Mouse (Mus musculus): ENCODE measurements around the gene Tcf21. TPM values are rescaled to one million over a fixed set of nuclear protein-coding genes. Genes with fewer than 3 reads are reported as not detected.
A peak's percentile ranks its signal among the peaks of the same experiment; 100 is the strongest.

Gene Tcf21
- polyA plus RNA-seq (2015; fragmentation: Nextera tagmentation; extraction: Ambion mirVana) = 0.25 and 0.37 TPM in 2 replicates

- no peak within 1 kb of the TSS for H3K27ac ChIP-seq
- H3K4me3 ChIP-seq = no peak within 1 kb of the TSS
- H3K9me3 ChIP-seq (replicated peaks) = no peaks in the 10 kb centered on the region
- peaks cover 6% of the 10 kb centered on the region; the same call in 1 of the 2 replicates for H3K4me1 ChIP-seq
- peaks cover 95% of the 10 kb centered on the region for H3K27me3 ChIP-seq
- WGBS = under 1% methylated on average over 20 of the region's 20 CpGs
- no peak for ATAC-seq
- H3K36me3 ChIP-seq (ENCODE audit: poor library complexity, severe bottlenecking) = no peaks in the 10 kb centered on the region
- no peak within 1 kb of the TSS for H3K9ac ChIP-seq
- H3K4me2 ChIP-seq = 0 out of 2 replicates have a peak within 1 kb of the TSS, but pooled peaks have one; percentile 7
These were observed at the start of gene Tcf21 for GRCm38 (mm10) chr10:22819871-22820590. Gene Tcf21, minus strand, starts transcription at chr10:22820174.

DNA sequence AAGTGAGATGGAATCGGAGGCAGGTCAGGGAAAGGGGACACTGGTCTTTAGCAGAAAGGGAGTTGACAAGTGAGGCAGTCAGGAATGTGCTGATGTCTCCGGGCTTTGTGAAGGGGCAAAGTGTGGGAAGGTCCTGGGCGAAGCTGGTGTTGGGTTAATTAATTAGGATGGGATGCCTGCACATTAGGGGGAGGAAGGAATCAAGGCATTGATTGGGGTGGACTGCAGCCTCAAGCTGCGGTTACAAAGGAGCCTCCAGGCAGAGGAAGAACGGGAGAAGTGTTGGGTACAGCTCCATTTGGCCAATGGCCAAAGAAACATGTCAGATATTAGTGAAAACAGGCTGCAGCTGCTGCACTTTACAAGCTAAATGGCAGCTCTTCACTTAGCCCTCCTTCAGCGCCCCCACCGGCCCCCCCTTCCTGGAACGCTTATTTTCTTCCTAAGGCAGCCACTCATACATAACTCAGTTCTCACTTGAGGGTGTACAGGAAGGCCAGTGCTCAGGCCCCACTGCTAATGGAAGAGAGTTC, 48.5 kb upstream of the Tcf21 start:
- H3K9me3 ChIP-seq (replicated peaks) = no peaks in the 10 kb centered on the region
- no peak overlapping the region for H3K4me2 ChIP-seq
- H3K4me3 ChIP-seq = no peak overlapping the region
- WGBS = 13% methylated on average over 8 of the region's 8 CpGs
- H3K27ac ChIP-seq = no peak overlapping the region
- peaks cover 9% of the 10 kb centered on the region for H3K4me1 ChIP-seq
- peak; percentile 89 for ATAC-seq
- H3K9ac ChIP-seq = no peak overlapping the region
- H3K27me3 ChIP-seq = no peaks in the 10 kb centered on the region
- no peaks in the 10 kb centered on the region for H3K36me3 ChIP-seq (ENCODE audit: poor library complexity, severe bottlenecking)

DNA sequence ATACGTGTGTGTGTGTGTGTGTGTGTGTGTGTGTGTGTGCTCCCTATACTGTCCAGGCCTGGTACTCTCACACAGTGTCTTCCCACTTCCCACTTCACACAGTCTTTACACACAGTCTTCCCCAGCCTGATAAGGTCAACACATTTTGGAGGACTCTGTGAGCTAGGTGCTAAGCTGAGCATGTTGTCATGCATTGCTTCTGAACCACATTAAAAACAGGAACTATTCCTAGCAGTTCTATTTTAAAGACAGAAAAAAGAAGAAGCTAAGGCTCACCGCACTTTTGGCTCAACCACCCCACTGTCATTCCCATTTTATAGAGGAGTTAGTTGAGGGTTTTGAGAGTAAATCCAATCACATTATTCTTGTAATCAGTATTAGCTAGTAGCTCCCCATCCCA, 47.2 kb upstream of the Tcf21 start:
- Histone ChIP-seq H3K9me3 (replicated peaks) (no peaks in the 10 kb centered on the region), H3K4me1 (peaks cover 9% of the 10 kb centered on the region), H3K27me3 (no peaks in the 10 kb centered on the region), H3K4me2 (no peak overlapping the region), H3K36me3 (ENCODE audit: poor library complexity, severe bottlenecking) (no peaks in the 10 kb centered on the region), H3K9ac (no peak overlapping the region), H3K27ac (no peak overlapping the region), H3K4me3 (no peak overlapping the region)
- ATAC-seq = no peak
- WGBS = 92% methylated on average over 2 of the region's 2 CpGs

GRCm38 (mm10) chr10:22858111-22858510, 38.1 kb upstream of the Tcf21 start:
- no peaks in the 10 kb centered on the region for H3K4me1 ChIP-seq
- H3K9ac ChIP-seq = no peak overlapping the region
- H3K27ac ChIP-seq = no peak overlapping the region
- H3K9me3 ChIP-seq (replicated peaks) = no peaks in the 10 kb centered on the region
- H3K4me2 ChIP-seq = no peak overlapping the region
- H3K36me3 ChIP-seq (ENCODE audit: poor library complexity, severe bottlenecking) = no peaks in the 10 kb centered on the region
- 31% methylated on average over 9 of the region's 9 CpGs for WGBS
- H3K4me3 ChIP-seq = no peak overlapping the region
- H3K27me3 ChIP-seq = no peaks in the 10 kb centered on the region
- ATAC-seq = no peak

DNA sequence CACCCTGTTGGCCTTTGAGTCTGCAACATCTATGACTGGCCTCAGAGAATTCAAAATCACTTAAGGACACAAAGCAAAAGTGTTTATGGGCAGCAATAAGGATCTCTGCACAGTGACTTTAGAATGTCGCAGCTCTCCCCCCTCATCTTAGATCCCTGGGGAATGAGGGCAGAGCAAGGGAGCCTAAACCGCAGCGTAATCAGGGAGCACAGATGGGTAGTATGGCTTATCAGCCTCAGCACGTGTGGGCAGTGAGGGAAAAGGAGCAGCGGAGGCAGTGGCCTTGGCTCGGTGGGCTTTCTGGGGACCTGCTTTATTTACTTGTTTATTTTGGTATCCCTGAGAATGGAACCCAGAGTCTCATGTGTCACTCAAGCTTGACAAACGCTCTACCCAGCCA, 34.4 kb upstream of the Tcf21 start:
- H3K9me3 ChIP-seq (replicated peaks) = no peaks in the 10 kb centered on the region
- no peaks in the 10 kb centered on the region for H3K4me1 ChIP-seq
- 52% methylated on average over 7 of the region's 7 CpGs for WGBS
- H3K4me2 ChIP-seq = no peak overlapping the region
- H3K36me3 ChIP-seq (ENCODE audit: poor library complexity, severe bottlenecking) = no peaks in the 10 kb centered on the region
- no peaks in the 10 kb centered on the region for H3K27me3 ChIP-seq
- H3K9ac ChIP-seq = no peak overlapping the region
- H3K4me3 ChIP-seq = no peak overlapping the region
- ATAC-seq = no peak
- no peak overlapping the region for H3K27ac ChIP-seq

- no peaks in the 10 kb centered on the region for H3K36me3 ChIP-seq (ENCODE audit: poor library complexity, severe bottlenecking)
- WGBS = 3% methylated on average over 3 of the region's 3 CpGs
- H3K4me2 ChIP-seq = no peak overlapping the region
- H3K27me3 ChIP-seq = peaks cover 75% of the 10 kb centered on the region
- H3K9me3 ChIP-seq (replicated peaks) = no peaks in the 10 kb centered on the region
- ATAC-seq = no peak
- H3K4me1 ChIP-seq = no peaks in the 10 kb centered on the region
- H3K9ac ChIP-seq = no peak overlapping the region
- no peak overlapping the region for H3K4me3 ChIP-seq
- H3K27ac ChIP-seq = no peak overlapping the region
These were observed 25.4 kb upstream of the Tcf21 start for GRCm38 (mm10) chr10:22845351-22845750.

GRCm38 (mm10) chr10:22844731-22845130, 24.8 kb upstream of the Tcf21 start:
- 4% methylated on average over 10 of the region's 10 CpGs for WGBS
- no peak for ATAC-seq

GRCm38 (mm10) chr10:22843440-22844361, 23.7 kb upstream of the Tcf21 start:
- peaks cover 82% of the 10 kb centered on the region for H3K27me3 ChIP-seq
- H3K9me3 ChIP-seq (replicated peaks) = no peaks in the 10 kb centered on the region
- under 1% methylated on average over 26 of the region's 26 CpGs for WGBS
- H3K9ac ChIP-seq = no peak overlapping the region
- H3K36me3 ChIP-seq (ENCODE audit: poor library complexity, severe bottlenecking) = no peaks in the 10 kb centered on the region
- 0 out of 2 replicates have a peak overlapping the region, but pooled peaks have one; percentile 25 for H3K4me2 ChIP-seq
- no peak overlapping the region for H3K27ac ChIP-seq
- no peak for ATAC-seq
- no peaks in the 10 kb centered on the region for H3K4me1 ChIP-seq
- H3K4me3 ChIP-seq = no peak overlapping the region

More at GRCm38 (mm10) chr10:22844731-22845130, 24.8 kb upstream of the Tcf21 start:
- Histone ChIP-seq H3K9me3 (replicated peaks) (no peaks in the 10 kb centered on the region), H3K9ac (no peak overlapping the region), H3K27ac (no peak overlapping the region), H3K36me3 (ENCODE audit: poor library complexity, severe bottlenecking) (no peaks in the 10 kb centered on the region), H3K4me2 (no peak overlapping the region), H3K27me3 (peaks cover 79% of the 10 kb centered on the region), H3K4me3 (no peak overlapping the region), H3K4me1 (no peaks in the 10 kb centered on the region)

- no peaks in the 10 kb centered on the region for H3K4me1 ChIP-seq
- 0 out of 2 replicates have a peak, but pooled peaks have one; percentile 19 for ATAC-seq
- no peak overlapping the region for H3K27ac ChIP-seq
- H3K36me3 ChIP-seq (ENCODE audit: poor library complexity, severe bottlenecking) = no peaks in the 10 kb centered on the region
- H3K4me3 ChIP-seq = no peak overlapping the region
- H3K9ac ChIP-seq = no peak overlapping the region
- H3K27me3 ChIP-seq = peaks cover 86% of the 10 kb centered on the region
- H3K4me2 ChIP-seq = no peak overlapping the region
- 2% methylated on average over 17 of the region's 17 CpGs for WGBS
- no peaks in the 10 kb centered on the region for H3K9me3 ChIP-seq (replicated peaks)
These were observed 22.9 kb upstream of the Tcf21 start for GRCm38 (mm10) chr10:22842781-22843439.

GRCm38 (mm10) chr10:22842113-22842512, 22.1 kb upstream of the Tcf21 start:
- no peak overlapping the region for H3K4me2 ChIP-seq
- no peaks in the 10 kb centered on the region for H3K9me3 ChIP-seq (replicated peaks)
- 2% methylated on average over 4 of the region's 4 CpGs for WGBS
- peaks cover 86% of the 10 kb centered on the region for H3K27me3 ChIP-seq
- H3K9ac ChIP-seq = no peak overlapping the region
- ATAC-seq = no peak
- H3K36me3 ChIP-seq (ENCODE audit: poor library complexity, severe bottlenecking) = no peaks in the 10 kb centered on the region
- no peak overlapping the region for H3K27ac ChIP-seq
- no peak overlapping the region for H3K4me3 ChIP-seq
- no peaks in the 10 kb centered on the region for H3K4me1 ChIP-seq

DNA sequence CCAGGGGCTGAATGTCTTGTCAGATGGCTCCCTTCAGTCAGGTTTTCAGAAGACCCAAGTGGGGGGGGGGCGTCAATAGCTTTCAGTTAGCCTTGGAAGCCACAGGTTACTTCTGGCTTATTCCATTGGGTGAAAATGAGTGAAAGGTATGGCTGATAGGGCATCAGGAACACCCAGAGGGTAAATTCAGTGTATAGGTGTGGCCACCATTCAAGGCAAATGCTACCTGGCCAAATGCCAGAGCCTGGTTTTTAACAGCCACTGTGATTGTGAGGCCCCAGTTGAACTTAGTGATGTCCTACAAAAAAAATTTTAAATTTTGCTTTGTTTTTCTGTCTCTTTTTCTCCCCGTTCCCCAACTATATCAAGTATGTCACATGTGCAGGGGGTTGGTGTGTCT, 6.3 kb upstream of the Tcf21 start:
- Histone ChIP-seq H3K9ac (no peak overlapping the region), H3K4me2 (no peak overlapping the region), H3K9me3 (replicated peaks) (no peaks in the 10 kb centered on the region), H3K27ac (no peak overlapping the region), H3K4me1 (no peaks in the 10 kb centered on the region), H3K4me3 (no peak overlapping the region), H3K27me3 (peaks cover 43% of the 10 kb centered on the region), H3K36me3 (ENCODE audit: poor library complexity, severe bottlenecking) (no peaks in the 10 kb centered on the region)
- 86% methylated on average over 2 of the region's 2 CpGs for WGBS
- ATAC-seq = no peak

All from forebrain, embryonic 13.5 days (tissue).